Mouse (Mus musculus) olfactory bulb, adult 2 months (tissue): ENCODE measurements around the gene Cd38.

Experiments
- CTCF ChIP-seq: fragments of 200-500 bp; IDR thresholded peaks from 2 replicates; pipeline ENCODE4 v1.5.1; 2012; ENCODE audit warnings: low read depth, mild to moderate bottlenecking, low read length, moderate library complexity; ENCODE audit not compliant: insufficient read depth
- POLR2A ChIP-seq: fragments of 200-500 bp; IDR thresholded peaks from 2 replicates; pipeline ENCODE4 v1.6.1; 2012; ENCODE audit warnings: mild to moderate bottlenecking, low read depth, low read length, moderate library complexity; ENCODE audit not compliant: insufficient read depth

DNA sequence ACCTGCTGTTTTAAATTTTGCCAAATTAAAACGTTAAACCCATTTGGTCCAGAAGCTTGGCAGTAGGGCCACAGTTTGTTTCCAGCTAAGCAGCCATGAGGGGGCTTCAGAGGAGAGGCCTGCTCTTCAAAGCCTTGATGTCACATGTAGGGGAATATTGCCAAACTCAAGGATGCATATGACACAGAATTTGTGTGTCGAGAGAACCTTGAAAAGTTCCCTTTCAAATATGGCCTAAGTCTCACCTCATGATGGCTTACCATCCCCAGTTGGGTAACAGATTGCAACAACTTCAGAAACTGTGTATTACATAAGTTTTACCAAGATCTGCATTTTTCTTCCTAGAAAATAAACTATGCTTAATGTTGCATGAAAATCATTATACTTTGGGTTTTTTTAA lies 41.5 kb upstream of the Cd38 start:
- TF ChIP-seq CTCF (no peak), POLR2A (no peak)
